Mouse (Mus musculus) limb, embryonic 15.5 days (tissue): Measurements from ENCODE around the gene S1pr2. TPM values are rescaled to one million over a fixed set of nuclear protein-coding genes. Genes with fewer than 3 reads are reported as not detected.

Experiments used
- ATAC-seq: fragments of 200-750 bp; cut with Nextera tagmentation; 2 replicates; pipeline ENCODE4 v1.8.0; 2017; ENCODE audit warnings: low read depth, moderate TSS enrichment; ENCODE audit not compliant: insufficient number of reproducible peaks, low FRiP score, low TSS enrichment
- H3K27ac ChIP-seq: fragments of 300-500 bp; sonication (generic); 2 replicates; pipeline ENCODE4 v1.5.1; 2015; ENCODE audit warnings: moderate library complexity, mild to moderate bottlenecking, inconsistent platforms
- H3K27me3 ChIP-seq: fragments of 300-500 bp; sonication (generic); 2 replicates; pipeline ENCODE4 v1.6.1; 2015; ENCODE audit warnings: inconsistent platforms
- H3K36me3 ChIP-seq: fragments of 300-500 bp; sonication (generic); 2 replicates; pipeline ENCODE4 v1.6.1; 2015; ENCODE audit warnings: inconsistent platforms
- H3K4me1 ChIP-seq: fragments of 300-500 bp; sonication (generic); 2 replicates; pipeline ENCODE4 v1.6.1; 2015; ENCODE audit warnings: inconsistent platforms
- H3K4me2 ChIP-seq: fragments of 300-500 bp; sonication (generic); 2 replicates; pipeline ENCODE4 v1.6.1; 2015; ENCODE audit warnings: mild to moderate bottlenecking, inconsistent platforms
- H3K4me3 ChIP-seq: fragments of 300-500 bp; sonication (generic); 2 replicates; pipeline ENCODE4 v1.5.1; 2015; ENCODE audit warnings: mild to moderate bottlenecking, inconsistent platforms
- H3K9ac ChIP-seq: fragments of 300-500 bp; sonication (generic); 2 replicates; pipeline ENCODE4 v1.6.1; 2015; ENCODE audit warnings: inconsistent platforms
- H3K9me3 ChIP-seq: fragments of 300-500 bp; sonication (generic); 2 replicates; pipeline ENCODE4 v1.6.1; 2016; ENCODE audit warnings: inconsistent platforms
- WGBS: fragments of 180-500 bp; shearing (Covaris S2); methylation state at CpG from one replicate; pipeline ENCODE4 v1.1.7; 2015; 5-methylcytosine and 5-hydroxymethylcytosine counted together
- polyA plus RNA-seq: library from polyadenylated mRNA; unstranded; fragments of >200 nt; fragmentation: Nextera tagmentation; extraction: Ambion mirVana; gene quantifications from 2 replicates; pipeline ENCODE4 v1.2.1, GENCODE M21; 2015

Gene S1pr2
- polyA plus RNA-seq, 1 experiment from 2014 or later = 65.1 TPM

DNA sequence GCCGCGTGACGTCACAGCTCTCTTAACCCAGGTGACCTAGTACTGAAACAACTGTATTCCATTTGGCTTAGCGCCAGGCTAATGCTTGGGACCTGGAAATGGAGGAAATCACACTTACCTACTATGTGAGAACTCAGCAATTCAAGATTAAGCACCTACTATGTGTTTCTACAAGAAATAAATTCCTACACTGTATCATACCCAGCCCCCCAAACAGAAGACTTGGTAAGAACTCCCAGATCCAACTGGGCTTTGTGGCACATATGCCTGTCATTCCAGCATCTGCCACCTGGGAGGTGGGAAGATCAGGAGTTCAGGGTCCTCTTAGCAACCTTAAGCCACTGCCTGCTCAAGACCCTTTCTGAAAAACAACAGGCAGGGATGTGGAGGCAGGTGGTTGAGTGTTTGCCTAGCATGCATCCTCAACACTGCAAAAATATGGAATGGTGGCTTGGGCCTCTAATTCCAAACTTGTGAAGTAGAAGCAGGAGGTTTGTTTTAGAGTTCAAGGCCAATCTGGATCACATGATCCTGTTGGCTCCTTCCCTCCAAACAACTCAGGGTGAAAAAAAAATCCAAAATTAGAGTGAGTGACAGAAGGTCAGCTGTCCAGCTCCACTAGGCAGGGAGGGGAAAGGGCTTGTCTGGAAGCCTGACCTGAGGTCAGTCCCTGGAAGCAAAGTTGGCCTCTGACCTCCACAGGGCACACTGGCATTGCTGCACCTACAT lies 544 bp upstream of the S1pr2 start:
- Histone ChIP-seq H3K36me3 (no peaks in the 10 kb centered on the region), H3K9ac (peak overlapping the region; percentile 98; the same call in 1 of the 2 replicates), H3K9me3 (no peaks in the 10 kb centered on the region), H3K4me1 (peaks cover 50% of the 10 kb centered on the region), H3K27ac (peak overlapping the region; percentile 99), H3K4me2 (peak overlapping the region; percentile 83), H3K27me3 (no peaks in the 10 kb centered on the region), H3K4me3 (peak overlapping the region; percentile 92)
- ATAC-seq = no peak
- 3% methylated on average over 4 of the region's 4 CpGs for WGBS

DNA sequence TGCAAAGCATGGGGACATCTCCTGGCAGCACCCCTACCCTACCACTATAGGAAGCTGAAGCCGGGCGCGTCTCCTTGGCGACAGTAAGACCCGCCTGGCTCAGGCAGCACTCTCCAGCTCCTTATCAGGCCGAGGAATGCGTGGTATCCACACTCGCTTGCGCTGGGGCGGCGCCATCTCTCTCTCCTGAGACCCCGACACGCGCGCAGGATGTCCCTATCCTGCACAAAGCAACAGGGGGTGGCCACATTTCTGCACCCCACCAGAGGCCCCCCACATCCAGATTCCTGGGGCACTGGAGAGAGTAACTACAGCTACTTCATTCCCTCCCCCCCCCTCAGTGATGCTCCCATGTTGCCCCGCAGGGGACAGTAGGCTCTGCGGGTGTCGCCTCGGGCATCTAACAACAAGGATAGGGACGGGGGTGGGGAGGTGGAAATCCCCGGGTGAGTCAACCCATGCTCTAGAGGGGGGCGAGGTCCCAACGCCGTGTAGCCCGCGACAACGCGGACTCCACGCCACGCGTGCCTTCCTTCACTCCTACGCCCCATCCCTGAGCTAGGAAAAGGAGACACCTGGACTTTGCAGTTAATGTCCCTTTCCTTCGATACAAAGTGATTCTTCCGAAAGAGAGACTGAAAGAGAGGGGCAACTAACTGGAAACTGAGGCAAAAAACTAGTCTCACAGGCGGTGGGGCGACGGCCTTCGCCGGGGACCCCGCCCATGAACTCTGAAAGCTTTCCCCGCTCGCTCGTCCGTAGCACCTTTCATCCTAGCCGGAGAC lies 958 bp downstream of the S1pr2 start:
- Histone ChIP-seq H3K4me1 (peaks cover 65% of the 10 kb centered on the region), H3K27me3 (no peaks in the 10 kb centered on the region), H3K36me3 (no peaks in the 10 kb centered on the region), H3K4me3 (peak overlapping the region; percentile 92), H3K9me3 (no peaks in the 10 kb centered on the region), H3K4me2 (peak overlapping the region; percentile 83), H3K9ac (peak overlapping the region; percentile 98), H3K27ac (peak overlapping the region; percentile 99)
- no peak for ATAC-seq
- under 1% methylated on average over 45 of the region's 45 CpGs for WGBS

DNA sequence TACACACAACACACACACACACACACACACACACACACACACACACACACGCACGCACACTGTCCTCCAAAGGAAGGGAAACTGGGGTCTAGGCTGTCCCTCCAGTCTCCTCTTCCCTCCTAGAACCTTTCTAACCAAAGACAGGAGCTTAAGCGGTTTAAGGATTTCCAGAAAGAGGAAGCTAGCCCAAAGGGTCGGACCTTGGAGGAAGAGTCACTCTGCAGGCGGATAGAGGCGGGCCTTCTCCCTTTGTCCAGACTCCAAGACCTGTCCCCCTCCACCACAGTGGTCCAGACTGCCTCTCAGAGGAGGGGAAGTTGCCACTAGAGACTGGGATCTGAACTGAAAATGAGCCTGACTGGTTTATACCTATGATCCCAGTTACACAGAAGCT lies 2.9 kb downstream of the S1pr2 start:
- Histone ChIP-seq H3K4me2 (peak overlapping the region; percentile 83), H3K4me3 (peak overlapping the region; percentile 92), H3K36me3 (peaks cover 14% of the 10 kb centered on the region), H3K9ac (no peak overlapping the region), H3K4me1 (peaks cover 63% of the 10 kb centered on the region), H3K27me3 (no peaks in the 10 kb centered on the region), H3K9me3 (no peaks in the 10 kb centered on the region), H3K27ac (peak overlapping the region; percentile 95)
- WGBS = 55% methylated on average over 6 of the region's 6 CpGs
- ATAC-seq = no peak

DNA sequence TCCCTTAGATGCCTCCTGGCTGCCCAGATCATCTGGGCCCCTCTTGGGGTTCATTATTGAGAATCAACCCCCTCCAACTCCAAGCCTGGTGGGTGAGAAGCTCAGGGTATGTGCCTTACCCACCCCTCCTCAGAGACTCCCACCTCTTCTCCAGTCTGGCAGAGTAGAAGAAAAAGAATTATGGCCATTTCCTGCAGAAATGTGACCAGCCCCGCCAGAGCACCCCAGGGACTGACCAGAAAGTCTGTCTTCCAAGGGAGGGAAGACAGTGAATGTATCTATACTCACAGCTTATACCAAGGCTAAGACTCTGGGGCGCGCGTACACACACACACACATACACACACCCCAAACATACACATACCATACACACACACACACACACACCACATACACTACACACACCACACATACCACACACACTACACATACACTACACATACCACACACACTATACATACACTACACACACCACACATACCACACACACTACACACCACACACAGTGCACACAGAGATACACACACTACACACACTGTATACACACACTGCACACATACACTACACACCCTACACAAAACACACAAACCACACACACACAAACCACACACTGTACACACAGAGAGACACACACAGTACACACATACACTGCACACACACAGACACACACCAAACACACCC lies 3.4 kb downstream of the S1pr2 start:
- no peak for ATAC-seq
- Histone ChIP-seq H3K27me3 (no peaks in the 10 kb centered on the region), H3K9me3 (no peaks in the 10 kb centered on the region), H3K4me2 (peak overlapping the region; percentile 83), H3K4me3 (peak overlapping the region; percentile 92), H3K9ac (peak overlapping the region; percentile 15; the same call in 1 of the 2 replicates), H3K36me3 (peaks cover 19% of the 10 kb centered on the region), H3K4me1 (peaks cover 59% of the 10 kb centered on the region), H3K27ac (peak overlapping the region; percentile 95)
- WGBS = 77% methylated on average over 4 of the region's 4 CpGs

DNA sequence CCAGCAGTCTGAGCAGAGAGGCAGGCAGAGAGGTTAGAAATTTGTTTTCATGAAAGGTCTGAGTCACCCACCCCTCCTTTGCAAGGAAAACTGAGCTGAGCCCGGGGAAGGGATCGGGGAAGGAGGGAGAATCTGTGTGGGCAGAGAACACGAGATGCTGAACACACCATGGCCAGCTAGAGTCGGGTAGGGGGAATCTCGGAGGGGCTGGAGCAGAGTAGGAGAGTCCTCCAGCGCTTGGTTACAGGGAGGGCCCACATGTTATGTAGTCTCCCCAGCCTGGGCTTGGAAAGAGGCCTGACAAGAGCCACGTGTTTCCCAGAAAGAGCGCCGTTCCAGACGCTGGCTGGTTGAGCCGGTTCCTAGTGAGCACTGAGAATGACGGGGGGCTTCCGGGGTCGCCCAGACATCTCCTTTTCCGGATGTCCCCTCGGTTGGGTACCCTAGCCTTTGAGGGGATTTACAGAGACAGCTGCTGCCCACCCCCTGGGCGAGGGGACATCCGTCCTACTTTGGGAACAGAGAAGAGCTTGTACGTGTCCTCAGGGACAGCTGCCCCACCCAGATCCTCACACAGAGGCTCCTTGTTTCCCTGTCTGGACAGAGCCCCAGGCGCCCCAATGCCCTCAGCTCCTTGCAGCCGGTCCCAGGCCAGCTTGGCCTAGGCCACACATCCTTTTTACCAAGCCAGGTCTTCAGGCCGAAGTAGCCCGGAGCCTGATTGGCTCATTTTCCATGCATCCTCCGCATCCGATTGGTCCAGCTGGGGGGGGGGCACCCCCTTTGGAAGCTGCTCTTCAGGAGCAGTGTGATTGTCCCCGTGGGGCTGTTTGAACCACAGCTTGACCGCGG lies 4.2 kb downstream of the S1pr2 start:
- Histone ChIP-seq H3K4me2 (peak overlapping the region; percentile 83), H3K27ac (peak overlapping the region; percentile 95), H3K9me3 (no peaks in the 10 kb centered on the region), H3K9ac (peak overlapping the region; percentile 15; the same call in 1 of the 2 replicates), H3K36me3 (peaks cover 27% of the 10 kb centered on the region), H3K4me3 (peak overlapping the region; percentile 92), H3K27me3 (no peaks in the 10 kb centered on the region), H3K4me1 (peaks cover 57% of the 10 kb centered on the region)
- 15% methylated on average over 28 of the region's 28 CpGs for WGBS
- ATAC-seq = peak; percentile 77

DNA sequence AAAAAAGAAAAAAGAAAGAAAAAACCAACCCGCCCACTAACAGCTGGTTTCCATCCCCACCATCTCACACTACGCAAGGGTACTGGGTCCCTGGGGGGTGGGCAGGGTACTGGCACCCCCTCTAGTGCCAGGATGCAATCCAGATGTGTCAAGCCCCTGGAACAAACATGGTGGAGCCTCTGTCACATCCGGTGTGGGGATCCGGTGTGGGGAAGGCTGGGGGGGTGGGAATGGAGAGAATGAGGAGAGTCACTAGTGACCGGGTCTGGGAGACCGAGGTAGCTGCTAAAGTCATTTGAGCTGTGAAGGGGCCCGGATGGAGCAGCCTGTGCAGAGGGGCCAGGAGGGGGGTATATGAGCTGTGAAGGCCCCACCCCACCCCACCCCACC lies 4.8 kb downstream of the S1pr2 start:
- 21% methylated on average over 7 of the region's 7 CpGs for WGBS
- peaks cover 33% of the 10 kb centered on the region for H3K36me3 ChIP-seq
- H3K4me2 ChIP-seq = peak overlapping the region; percentile 83
- H3K27me3 ChIP-seq = no peaks in the 10 kb centered on the region
- peak overlapping the region; percentile 95 for H3K27ac ChIP-seq
- H3K9me3 ChIP-seq = no peaks in the 10 kb centered on the region
- no peak overlapping the region for H3K9ac ChIP-seq
- H3K4me3 ChIP-seq = peak overlapping the region; percentile 92
- ATAC-seq = peak; percentile 75
- peaks cover 52% of the 10 kb centered on the region for H3K4me1 ChIP-seq

DNA sequence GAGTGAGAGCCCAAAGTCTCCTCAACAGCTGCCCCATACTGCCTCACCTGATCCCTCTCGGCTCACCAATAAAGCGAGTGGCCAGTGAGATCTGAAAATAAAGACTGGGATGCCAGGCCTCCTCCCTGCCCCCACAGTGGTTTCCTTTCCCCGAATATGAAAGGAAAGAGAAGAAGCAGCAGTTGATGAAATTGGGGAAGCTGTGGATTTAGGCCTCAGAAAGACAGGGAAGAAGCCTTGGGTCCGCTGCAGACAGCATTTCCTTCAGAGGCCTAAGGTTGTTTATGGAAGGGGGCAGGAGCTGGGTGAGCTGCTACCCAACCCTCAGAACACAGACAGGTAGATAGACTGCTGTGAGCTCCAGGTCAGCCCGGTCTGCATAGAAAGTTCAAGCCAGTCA lies 9.8 kb downstream of the S1pr2 start:
- no peak for ATAC-seq
- Histone ChIP-seq H3K4me3 (no peak overlapping the region), H3K27me3 (no peaks in the 10 kb centered on the region), H3K9ac (no peak overlapping the region), H3K4me1 (peaks cover 16% of the 10 kb centered on the region), H3K36me3 (peaks cover 67% of the 10 kb centered on the region), H3K4me2 (no peak overlapping the region), H3K27ac (0 out of 2 replicates have a peak overlapping the region, but pooled peaks have one; percentile 17), H3K9me3 (no peaks in the 10 kb centered on the region)
- WGBS = 74% methylated on average over 5 of the region's 5 CpGs

DNA sequence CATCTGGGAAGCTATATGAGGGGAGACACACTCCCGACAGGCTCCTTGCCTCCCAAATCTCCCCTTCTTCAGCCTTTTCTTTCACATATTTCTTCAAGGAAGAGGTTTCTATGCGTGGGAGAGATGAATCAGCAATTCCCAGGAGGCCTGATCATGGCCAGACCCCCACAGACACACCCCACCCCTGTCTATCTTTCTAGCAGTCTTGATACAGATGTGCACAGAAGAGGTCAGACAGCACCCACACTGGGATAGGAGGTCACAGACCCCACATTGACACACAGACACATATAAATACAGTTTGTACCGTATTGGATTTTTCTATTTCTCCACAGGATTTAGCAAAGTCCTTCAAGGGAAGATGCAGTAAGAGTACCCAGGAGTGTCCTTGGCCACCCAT lies 10.6 kb downstream of the S1pr2 start:
- no peak overlapping the region for H3K4me3 ChIP-seq
- H3K36me3 ChIP-seq = peaks cover 67% of the 10 kb centered on the region
- WGBS = 76% methylated on average over 3 of the region's 3 CpGs

DNA sequence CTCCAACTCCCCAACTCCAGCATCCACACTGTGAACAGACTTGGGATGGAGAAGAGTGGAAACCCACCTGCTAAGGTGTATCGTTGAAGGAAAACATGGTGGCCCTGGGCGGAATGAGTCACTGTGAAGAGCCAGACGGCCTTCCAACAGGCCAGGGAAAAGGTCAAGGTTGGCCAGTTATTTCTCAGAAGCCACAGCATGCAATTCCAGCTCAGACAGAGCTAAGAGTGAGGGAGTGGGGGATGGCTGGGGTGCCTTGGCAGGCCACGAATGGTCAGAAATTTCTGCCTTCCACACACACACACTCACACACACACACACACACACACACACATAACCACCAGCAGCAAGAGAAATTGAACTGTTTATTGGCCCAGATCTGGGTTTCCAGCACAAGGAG lies 11.0 kb downstream of the S1pr2 start:
- Histone ChIP-seq H3K4me3 (no peak overlapping the region), H3K9me3 (no peaks in the 10 kb centered on the region), H3K27ac (no peak overlapping the region), H3K4me1 (peaks cover 4% of the 10 kb centered on the region), H3K27me3 (no peaks in the 10 kb centered on the region), H3K4me2 (no peak overlapping the region), H3K36me3 (peaks cover 67% of the 10 kb centered on the region), H3K9ac (no peak overlapping the region)
- no peak for ATAC-seq
- WGBS = 88% methylated on average over 4 of the region's 4 CpGs

More for the DNA sequence above, 10.6 kb downstream of the S1pr2 start:
- Histone ChIP-seq H3K9ac (no peak overlapping the region), H3K27ac (no peak overlapping the region), H3K9me3 (no peaks in the 10 kb centered on the region), H3K4me1 (peaks cover 8% of the 10 kb centered on the region), H3K27me3 (no peaks in the 10 kb centered on the region), H3K4me2 (no peak overlapping the region)
- ATAC-seq = no peak

DNA sequence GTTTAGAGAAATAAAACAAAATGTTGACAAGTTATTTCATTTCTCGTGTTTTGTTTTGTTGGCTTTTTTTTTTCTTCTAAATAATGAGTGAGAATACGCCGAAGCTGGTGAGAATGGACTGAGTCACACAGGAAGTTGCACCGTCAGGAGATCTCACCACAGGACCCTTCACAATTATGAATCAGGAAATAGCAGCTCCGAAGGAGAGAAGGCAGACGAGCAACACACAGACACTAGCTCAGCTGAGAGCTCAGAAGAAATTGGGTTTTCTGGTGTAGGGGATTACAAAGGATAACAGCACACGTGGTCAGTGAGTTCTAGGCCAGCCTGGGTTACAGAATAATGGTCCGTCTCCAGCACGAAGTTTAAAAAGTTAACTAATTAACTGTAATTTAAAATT lies 15.0 kb downstream of the S1pr2 start:
- no peaks in the 10 kb centered on the region for H3K9me3 ChIP-seq
- ATAC-seq = no peak
- whole genome bisulfite sequencing = 71% methylated on average over 9 of the region's 9 CpGs
- peaks cover 31% of the 10 kb centered on the region for H3K36me3 ChIP-seq
- H3K4me2 ChIP-seq = no peak overlapping the region
- H3K9ac ChIP-seq = no peak overlapping the region
- H3K4me3 ChIP-seq = no peak overlapping the region
- no peaks in the 10 kb centered on the region for H3K4me1 ChIP-seq
- no peaks in the 10 kb centered on the region for H3K27me3 ChIP-seq
- H3K27ac ChIP-seq = no peak overlapping the region

DNA sequence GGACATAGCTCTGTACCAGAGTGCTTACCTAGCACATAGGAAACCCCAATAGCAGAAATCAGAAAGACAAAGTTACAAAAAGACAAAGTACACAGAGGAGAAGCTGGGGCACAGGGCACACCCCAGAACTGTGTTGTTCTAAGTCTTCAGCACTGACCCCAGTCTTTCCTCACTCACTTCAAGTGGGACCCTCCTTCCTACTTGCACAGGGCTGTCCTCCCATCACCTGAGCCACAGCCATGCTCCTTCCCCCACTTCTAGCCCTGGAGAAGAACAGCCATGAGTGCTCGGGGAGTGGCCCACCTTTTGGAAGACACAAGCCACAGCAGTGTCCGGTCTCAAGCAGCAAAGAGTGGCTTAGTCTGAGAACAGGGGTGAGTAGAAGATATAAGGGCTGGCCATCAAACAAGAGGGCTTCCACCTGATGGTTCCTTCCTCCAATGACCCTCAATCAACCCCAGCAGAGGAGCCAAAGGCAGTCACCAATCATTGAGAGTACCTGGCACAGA lies 17.1 kb downstream of the S1pr2 start, which contains the start of gene Dnmt1:
TSS of gene Dnmt1 (minus strand) at position 459 of the 509 bp plus-strand sequence.
- Histone ChIP-seq H3K9ac (no peak within 1 kb of the TSS), H3K27ac (no peak within 1 kb of the TSS), H3K4me1 (no peaks in the 10 kb centered on the region), H3K27me3 (no peaks in the 10 kb centered on the region), H3K4me3 (no peak within 1 kb of the TSS), H3K9me3 (no peaks in the 10 kb centered on the region), H3K4me2 (no peak within 1 kb of the TSS), H3K36me3 (peaks cover 11% of the 10 kb centered on the region; the same call in 1 of the 2 replicates)
- no peak for ATAC-seq
- 86% methylated on average over 2 of the region's 2 CpGs for WGBS
